Mouse (Mus musculus) cerebellum, adult 2 months (tissue): Measurements from ENCODE around the gene Coq9.

ENCODE experiments used
- CTCF ChIP-seq: fragments of 200-500 bp; IDR thresholded peaks from 2 replicates; pipeline ENCODE4 v1.5.1; 2011; ENCODE audit warnings: low read depth, mild to moderate bottlenecking, control low read depth, low read length, moderate library complexity, borderline replicate concordance; ENCODE audit not compliant: insufficient read depth
- POLR2A ChIP-seq: fragments of 200-500 bp; IDR thresholded peaks from 2 replicates; pipeline ENCODE4 v1.6.1; 2011; ENCODE audit warnings: low read length, control low read depth, borderline replicate concordance; ENCODE audit not compliant: insufficient read depth

GRCm38 (mm10) chr8:94870474-94871107 lies 32.5 kb downstream of the Coq9 start:
- TF ChIP-seq POLR2A (no peak), CTCF (no peak)
